In the genomic region with DNA sequence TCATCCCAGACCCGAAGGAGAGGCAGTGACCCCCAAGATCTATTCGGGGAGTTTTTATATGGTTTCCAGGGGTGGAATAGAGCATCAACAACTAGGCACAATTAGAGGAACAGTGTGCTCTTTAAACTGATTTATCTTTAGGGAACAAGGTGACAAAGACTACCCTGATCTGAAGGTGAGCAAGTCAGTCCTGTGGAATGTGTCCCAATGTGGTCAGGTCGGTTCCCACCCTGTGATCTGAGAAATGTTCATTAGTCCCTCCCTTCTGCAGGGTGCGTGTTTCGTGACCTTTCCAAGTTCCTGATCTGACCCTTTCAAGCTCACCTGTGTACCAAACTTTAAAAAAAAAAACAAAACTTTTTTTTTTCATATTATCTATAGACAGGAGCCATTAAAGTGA, we compare ENCODE assay signal across 26 mouse cellular contexts. TPM values are rescaled to one million over a fixed set of nuclear protein-coding genes. Genes with fewer than 3 reads are reported as not detected.
"Had no signal": no experiment of that assay in that cellular context is flagged by ENCODE, and none has a peak within 500 bp of the region (broad histone marks: within the 10 kb centered on the region; RNA-seq: fewer than 3 reads in every experiment).

No protein-coding gene starts in this region.

- H3K27me3 ChIP-seq: heart, embryonic 12.5 days; hindbrain, embryonic 12.5 days; intestine, embryonic 15.5 days; limb, embryonic 12.5 days; liver, embryonic 12.5 days had no signal

- H3K4me2 ChIP-seq: heart, embryonic 12.5 days; hindbrain, embryonic 12.5 days; hindbrain, embryonic 14.5 days; intestine, embryonic 15.5 days; limb, embryonic 12.5 days; liver, embryonic 12.5 days had no signal

- H3K9me3 ChIP-seq: heart, embryonic 10.5 days; heart, embryonic 12.5 days; hindbrain, embryonic 10.5 days; hindbrain, embryonic 12.5 days; intestine, embryonic 15.5 days; limb, embryonic 10.5 days; limb, embryonic 12.5 days; liver, embryonic 12.5 days had no signal

- H3K4me3 ChIP-seq: heart, adult 2 months; heart, embryonic 10.5 days; heart, embryonic 12.5 days; hindbrain, embryonic 10.5 days; hindbrain, embryonic 12.5 days; intestine, embryonic 15.5 days; layer of hippocampus, adult 2 months; left cerebral cortex, adult 2 months; limb, embryonic 10.5 days; limb, embryonic 12.5 days; liver, embryonic 12.5 days had no signal

- H3K27ac ChIP-seq: heart, adult 2 months; heart, embryonic 10.5 days; hindbrain, embryonic 12.5 days; hindbrain, embryonic 14.5 days; intestine, embryonic 15.5 days; layer of hippocampus, adult 2 months; left cerebral cortex, adult 2 months; limb, embryonic 10.5 days; limb, embryonic 12.5 days; liver, embryonic 12.5 days; liver, embryonic 14.5 days had no signal

- DNase-seq: gastrocnemius, postnatal 14 days; gastrocnemius, postnatal 36 days; heart, adult 2 months; heart, postnatal 10 days; heart, postnatal 4 days; kidney, adult 18-20 months; kidney, adult 8-10 months; kidney, postnatal 10 days; kidney, postnatal 25 days; kidney, postnatal 4 days; liver had no signal

- H3K9ac ChIP-seq: heart, embryonic 12.5 days; hindbrain, embryonic 12.5 days; hindbrain, embryonic 14.5 days; intestine, embryonic 15.5 days; limb, embryonic 12.5 days; liver, embryonic 12.5 days; liver, embryonic 14.5 days had no signal

- H3K4me1 ChIP-seq: heart, embryonic 10.5 days; heart, embryonic 12.5 days; hindbrain, embryonic 12.5 days; intestine, embryonic 15.5 days; limb, embryonic 10.5 days; limb, embryonic 12.5 days; liver, embryonic 12.5 days had no signal

- H3K36me3 ChIP-seq: heart, embryonic 10.5 days; heart, embryonic 12.5 days; hindbrain, embryonic 10.5 days; hindbrain, embryonic 12.5 days; intestine, embryonic 15.5 days; limb, embryonic 10.5 days; limb, embryonic 12.5 days; liver, embryonic 12.5 days had no signal

- ATAC-seq: hindbrain, embryonic 16.5 days; inflammation-experienced regulatory T-cells, adult 6 months; intestine, postnatal 0 days; liver, embryonic 12.5 days had no signal

RNA-seq across cellular contexts. Expression of gene Gsta3, which starts 16.5 kb away (rescaled TPM):
- total RNA-seq: gastrocnemius, postnatal 14 days had no signal
- polyA plus RNA-seq: limb, embryonic 10.5 days had no signal
